In the genomic region with DNA sequence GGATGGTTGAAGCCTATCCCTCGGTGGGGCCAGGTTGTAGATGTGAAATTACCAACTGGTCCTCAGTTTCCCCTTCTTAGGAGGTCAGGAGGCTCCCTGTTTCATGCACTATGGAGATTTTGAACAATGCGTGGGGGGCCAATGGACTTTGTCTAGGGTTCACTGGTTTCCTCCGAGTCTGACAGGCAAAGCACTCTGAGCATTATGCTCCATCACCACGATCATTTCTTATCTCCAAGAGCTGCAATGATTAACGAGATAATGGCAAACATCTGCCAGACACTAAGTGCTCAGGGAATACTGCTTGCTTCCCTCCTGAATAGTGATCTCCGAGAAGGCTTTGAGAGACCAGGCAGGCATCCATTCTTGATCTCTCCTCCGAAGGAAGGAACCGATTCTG, we compare ENCODE assay signal across 23 mouse cellular contexts.
A peak's percentile ranks its signal among the peaks of the same experiment; 100 is the strongest.
DNase-seq lines count a peak whose midpoint lies in the region; ATAC-seq and TF ChIP-seq lines count a peak whose summit lies in the region.
"Had no signal": no experiment of that assay in that cellular context is flagged by ENCODE, and none has a peak within 500 bp of the region (broad histone marks: within the 10 kb centered on the region; RNA-seq: fewer than 3 reads in every experiment).

No protein-coding gene starts in this region.

- TF ChIP-seq POLR2A in liver, adult 2 months (IDR thresholded peaks at IDR 0.05; ENCODE audit: extremely low read depth, insufficient read depth, low read length): no peak
- TF ChIP-seq POLR2A in small intestine, adult 2 months (IDR thresholded peaks at IDR 0.05; ENCODE audit: low read depth, low read length): no peak

- no peaks in the 10 kb centered on the region for H3K27me3 ChIP-seq in intestine, embryonic 16.5 days (replicated peaks; ENCODE audit: control insufficient read depth, insufficient read depth, low read length)
- no peaks in the 10 kb centered on the region for H3K27me3 ChIP-seq in intestine, embryonic 15.5 days (replicated peaks)
- no peaks in the 10 kb centered on the region for H3K27me3 ChIP-seq in liver, adult 2 months (ENCODE audit: control insufficient read depth, insufficient read depth, low read length)
- no peaks in the 10 kb centered on the region for H3K27me3 ChIP-seq in small intestine, adult 2 months (ENCODE audit: control insufficient read depth, insufficient read depth, low read length)
- H3K27me3 ChIP-seq: embryonic facial prominence, embryonic 13.5 days; forebrain, embryonic 12.5 days had no signal

- no peaks in the 10 kb centered on the region for H3K79me2 ChIP-seq in liver, adult 2 months (ENCODE audit: control insufficient read depth, insufficient read depth, low read length)

- H3K4me3 ChIP-seq in intestine, embryonic 16.5 days (ENCODE audit: low read length): no peak overlapping the region
- H3K4me3 ChIP-seq in intestine, embryonic 15.5 days (replicated peaks): no peak overlapping the region
- no peak overlapping the region for H3K4me3 ChIP-seq in liver, adult 2 months (ENCODE audit: insufficient read depth, low read depth, low read length)
- H3K4me3 ChIP-seq in small intestine, adult 2 months (ENCODE audit: low read depth, low read length): no peak overlapping the region
- H3K4me3 ChIP-seq: embryonic facial prominence, embryonic 13.5 days; forebrain, embryonic 12.5 days; hindbrain, embryonic 10.5 days had no signal

- TF ChIP-seq CTCF in liver, adult 2 months (IDR thresholded peaks at IDR 0.05; ENCODE audit: low read depth, low read length): no peak
- no peak for TF ChIP-seq CTCF in small intestine, adult 2 months (IDR thresholded peaks at IDR 0.05; ENCODE audit: extremely low read depth, insufficient read length, insufficient replicate concordance, low read depth, low read length)

- H3K4me2 ChIP-seq in intestine, embryonic 16.5 days (ENCODE audit: low read depth, low read length): no peak overlapping the region
- no peak overlapping the region for H3K4me2 ChIP-seq in intestine, embryonic 15.5 days (replicated peaks)
- H3K4me2 ChIP-seq: embryonic facial prominence, embryonic 13.5 days; forebrain, embryonic 12.5 days; hindbrain, embryonic 14.5 days had no signal

- no peaks in the 10 kb centered on the region for H3K36me3 ChIP-seq in intestine, embryonic 16.5 days (ENCODE audit: control insufficient read depth, insufficient read depth, low read length)
- no peaks in the 10 kb centered on the region for H3K36me3 ChIP-seq in intestine, embryonic 15.5 days
- no peaks in the 10 kb centered on the region for H3K36me3 ChIP-seq in liver, adult 2 months (ENCODE audit: control insufficient read depth, insufficient read depth, low read length)
- H3K36me3 ChIP-seq in small intestine, adult 2 months (ENCODE audit: control insufficient read depth, insufficient read depth, low read length): no peaks in the 10 kb centered on the region
- H3K36me3 ChIP-seq: embryonic facial prominence, embryonic 13.5 days; forebrain, embryonic 12.5 days; G1E; hindbrain, embryonic 10.5 days had no signal

- H3K27ac ChIP-seq in intestine, embryonic 16.5 days (ENCODE audit: low read length): no peak overlapping the region
- no peak overlapping the region for H3K27ac ChIP-seq in intestine, embryonic 15.5 days
- no peak overlapping the region for H3K27ac ChIP-seq in liver, adult 2 months (replicated peaks; ENCODE audit: insufficient read depth, low read depth, low read length)
- peak overlapping the region; percentile 69 for H3K27ac ChIP-seq in small intestine, adult 2 months (ENCODE audit: insufficient read depth, low read depth, low read length)
- H3K27ac ChIP-seq: embryonic facial prominence, embryonic 13.5 days; forebrain, embryonic 12.5 days; hindbrain, embryonic 10.5 days; hindbrain, embryonic 14.5 days had no signal

- ATAC-seq in intestine, embryonic 16.5 days: 0 out of 2 replicates have a peak, but pooled peaks have one; percentile 16
- ATAC-seq in intestine, embryonic 15.5 days: no peak
- ATAC-seq: CD4-positive, CD25-positive, alpha-beta regulatory T cell, adult 4 months; forebrain, embryonic 16.5 days had no signal

- no peak overlapping the region for H3K9ac ChIP-seq in intestine, embryonic 16.5 days (ENCODE audit: low read depth, low read length)
- no peak overlapping the region for H3K9ac ChIP-seq in intestine, embryonic 15.5 days
- H3K9ac ChIP-seq in liver, adult 2 months (ENCODE audit: low read depth, low read length): no peak overlapping the region
- H3K9ac ChIP-seq: embryonic facial prominence, embryonic 13.5 days; forebrain, embryonic 12.5 days; hindbrain, embryonic 14.5 days had no signal

- DNase-seq in embryo, embryonic 10 days (ENCODE audit: low spot score): peak; percentile 45
- DNase-seq in embryo, embryonic 11 days: no peak
- peak; percentile 64 for DNase-seq in liver, adult 2 months (ENCODE audit: extremely low read depth, low read depth, low spot score)
- DNase-seq in liver: no peak
- DNase-seq in right cerebral cortex, postnatal 10 days (ENCODE audit: low spot score in 2 of 2): no peak
- DNase-seq: adrenal gland, adult 8-10 months; adrenal gland, postnatal 36 days; B cell, adult 2 months; cerebellum, adult 11 months; cerebellum, adult 8-10 months; cerebellum, postnatal 14 days; gastrocnemius, postnatal 25 days; heart, postnatal 14 days had no signal

- 60% methylated on average over 8 of the region's 8 CpGs for WGBS in intestine, embryonic 16.5 days
- 55% methylated on average over 8 of the region's 8 CpGs for WGBS in intestine, embryonic 15.5 days
- WGBS in liver, adult 2 months: 48% methylated on average over 8 of the region's 8 CpGs
- WGBS in small intestine, adult 2 months: 39% methylated on average over 8 of the region's 8 CpGs

- peaks cover 24% of the 10 kb centered on the region for H3K4me1 ChIP-seq in intestine, embryonic 16.5 days (ENCODE audit: control insufficient read depth, insufficient read depth, low read length)
- H3K4me1 ChIP-seq in intestine, embryonic 15.5 days (replicated peaks): peaks cover 11% of the 10 kb centered on the region
- peaks cover 11% of the 10 kb centered on the region for H3K4me1 ChIP-seq in liver, adult 2 months (ENCODE audit: control insufficient read depth, insufficient read depth, low read length)
- peaks cover 16% of the 10 kb centered on the region; the same call in 1 of the 2 replicates for H3K4me1 ChIP-seq in small intestine, adult 2 months (ENCODE audit: control insufficient read depth, insufficient read depth, insufficient read length, low read length)

- no peaks in the 10 kb centered on the region for H3K9me3 ChIP-seq in intestine, embryonic 16.5 days (ENCODE audit: control insufficient read depth, low read length)
- no peaks in the 10 kb centered on the region for H3K9me3 ChIP-seq in intestine, embryonic 15.5 days
- H3K9me3 ChIP-seq: embryonic facial prominence, embryonic 13.5 days; forebrain, embryonic 12.5 days; G1E; hindbrain, embryonic 10.5 days had no signal

Comparison
In these comparisons a context has a peak if more than half of its experiments do, and no peak if none do; other contexts are left out.
1. DNase-seq: peak in embryo, embryonic 10 days (single experiment) and liver, adult 2 months (single experiment); none in embryo, embryonic 11 days (single experiment), liver (single experiment) and right cerebral cortex, postnatal 10 days (0 of 2).